Mouse (Mus musculus) lung, adult 2 months (tissue): Measurements from ENCODE around the gene Gda.

Source experiments
- CTCF ChIP-seq: fragments of 200-500 bp; IDR thresholded peaks from 2 replicates; pipeline ENCODE4 v1.5.1; 2011; ENCODE audit warnings: mild to moderate bottlenecking, low read length, control low read depth; ENCODE audit not compliant: insufficient read depth
- POLR2A ChIP-seq: fragments of 200-500 bp; IDR thresholded peaks from 2 replicates; pipeline ENCODE4 v1.6.1; 2011; ENCODE audit warnings: low read depth, mild to moderate bottlenecking, control low read depth, low read length, borderline replicate concordance; ENCODE audit errors: extremely low read depth

DNA sequence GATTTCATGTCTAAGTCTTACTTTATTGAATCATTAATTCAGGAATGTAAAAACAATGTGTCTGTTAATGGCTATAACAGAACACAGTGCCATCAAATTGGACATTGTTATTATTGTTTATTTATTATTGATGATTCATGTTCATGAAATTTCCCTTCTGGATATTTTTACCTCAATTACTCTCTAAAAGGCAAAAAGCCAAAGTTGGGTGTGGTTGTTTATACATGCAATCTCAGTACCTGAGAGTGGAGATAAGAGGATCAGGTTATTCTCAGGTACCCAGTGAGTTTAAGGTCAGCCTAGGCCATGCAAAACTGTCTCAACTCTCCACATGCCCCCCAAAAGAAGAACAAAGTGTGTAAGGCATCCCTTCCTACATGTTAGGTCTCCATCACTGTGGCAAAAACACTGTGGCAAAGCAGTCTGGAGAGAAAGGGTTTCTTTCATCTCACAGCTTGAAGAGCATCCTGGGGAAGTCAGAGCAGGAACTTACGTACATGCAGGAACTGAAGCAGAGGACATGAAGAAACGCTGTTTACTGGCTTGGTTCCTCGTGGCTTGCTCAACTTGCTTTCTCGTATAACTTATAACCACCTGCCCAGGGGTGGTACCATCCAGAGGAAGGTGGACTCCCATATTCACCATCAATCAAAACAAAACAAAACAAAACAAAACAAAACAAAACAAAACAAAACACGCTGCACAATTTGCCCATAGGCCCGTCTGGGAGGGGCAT lies 89.6 kb downstream of the Gda start:
- no peak for TF ChIP-seq POLR2A
- TF ChIP-seq CTCF: no peak
